Mouse (Mus musculus) layer of hippocampus, postnatal 10 days (tissue): ENCODE measurements at regions not wholly inside any gene's neighbourhood (a gene's known extent, or its start where the extent isn't known, plus 50 kb on each side); places are given as distances from the start of the nearest gene placed in this dataset.
A peak's percentile ranks its signal among the peaks of the same experiment; 100 is the strongest.

Experiments
- DNase-seq, 2 experiments: peaks; one replicate each; pipeline ENCODE4 v3.0.0; 2021; ENCODE audit warnings: low spot score in 2 of 2

GRCm38 (mm10) chr8:128214256-128214655, 144.1 kb upstream of the Nrp1 start:
- no peak for DNase-seq

- no peak for DNase-seq
Observed at GRCm38 (mm10) chr8:128218886-128219285, 139.5 kb upstream of the Nrp1 start.

GRCm38 (mm10) chr8:128219539-128219938, 138.9 kb upstream of the Nrp1 start:
- DNase-seq: peak; percentile 44 to 54

GRCm38 (mm10) chr8:128223092-128223491, 135.3 kb upstream of the Nrp1 start:
- no peak for DNase-seq

GRCm38 (mm10) chr8:128223522-128223921, 134.9 kb upstream of the Nrp1 start:
- DNase-seq: no peak

GRCm38 (mm10) chr8:128225123-128225522, 133.3 kb upstream of the Nrp1 start:
- no peak for DNase-seq

- DNase-seq: no peak
Observed at GRCm38 (mm10) chr8:128235071-128235470, 123.3 kb upstream of the Nrp1 start.

GRCm38 (mm10) chr8:128235527-128235926, 122.9 kb upstream of the Nrp1 start:
- no peak for DNase-seq

GRCm38 (mm10) chr8:128236097-128236496, 122.3 kb upstream of the Nrp1 start:
- no peak for DNase-seq

- DNase-seq: no peak
Observed at GRCm38 (mm10) chr8:128238948-128239347, 119.5 kb upstream of the Nrp1 start.

- no peak for DNase-seq
Observed at GRCm38 (mm10) chr8:128239783-128240182, 118.6 kb upstream of the Nrp1 start.

- no peak for DNase-seq
Observed at GRCm38 (mm10) chr8:128241200-128241599, 117.2 kb upstream of the Nrp1 start.

GRCm38 (mm10) chr8:128242465-128243251, 115.7 kb upstream of the Nrp1 start:
- no peak for DNase-seq

- DNase-seq: no peak
Observed at GRCm38 (mm10) chr8:128251723-128252122, 106.7 kb upstream of the Nrp1 start.

- no peak for DNase-seq
Observed at GRCm38 (mm10) chr8:128260836-128261235, 97.6 kb upstream of the Nrp1 start.

- DNase-seq: no peak
Observed at GRCm38 (mm10) chr8:128261367-128261766, 97.0 kb upstream of the Nrp1 start.

- no peak for DNase-seq
Observed at GRCm38 (mm10) chr8:128263251-128263947, 95.0 kb upstream of the Nrp1 start.

GRCm38 (mm10) chr8:128267261-128267660, 91.1 kb upstream of the Nrp1 start:
- no peak for DNase-seq

- no peak for DNase-seq
Observed at GRCm38 (mm10) chr8:128268010-128268409, 90.4 kb upstream of the Nrp1 start.

- no peak for DNase-seq
Observed at GRCm38 (mm10) chr8:128269546-128269945, 88.9 kb upstream of the Nrp1 start.

- DNase-seq: no peak
Observed at GRCm38 (mm10) chr8:128272866-128273344, 85.5 kb upstream of the Nrp1 start.

- DNase-seq: no peak
Observed at GRCm38 (mm10) chr8:128276475-128276874, 81.9 kb upstream of the Nrp1 start.

- no peak for DNase-seq
Observed at GRCm38 (mm10) chr8:128282802-128283201, 75.6 kb upstream of the Nrp1 start.
